Mouse (Mus musculus): ENCODE measurements at regions not wholly inside any gene's neighbourhood (a gene's known extent, or its start where the extent isn't known, plus 50 kb on each side); places are given as distances from the start of the nearest gene placed in this dataset.

- TF ChIP-seq CTCF (IDR thresholded peaks at IDR 0.05) (no peak), EP300 (IDR thresholded peaks at IDR 0.05; ENCODE audit: insufficient read depth, low read depth, low read length) (no peak)
Observed at GRCm38 (mm10) chr16:62469286-62469685, 317.3 kb downstream of the Nsun3 start.

All from heart, adult 2 months (tissue).